Mouse (Mus musculus) midbrain, embryonic 14.5 days (tissue): ENCODE measurements at regions not wholly inside any gene's neighbourhood (a gene's known extent, or its start where the extent isn't known, plus 50 kb on each side); places are given as distances from the start of the nearest gene placed in this dataset.
"Not testable (repeated sequence)": the region's sequence is repeated elsewhere in the genome, so short reads cannot be mapped to it uniquely, and the experiment has no call there.

ENCODE experiments used
- ATAC-seq: fragments of 200-750 bp; cut with Nextera tagmentation; 2 replicates; pipeline ENCODE4 v1.8.0; 2017; ENCODE audit warnings: moderate number of reproducible peaks, moderate library complexity; ENCODE audit not compliant: low FRiP score, low TSS enrichment
- DNase-seq: peaks from one replicate; pipeline ENCODE4 v3.0.0-alpha.2; 2015
- H3K27ac ChIP-seq: fragments of 300-500 bp; sonication (generic); replicated peaks from 2 replicates; pipeline ENCODE4 v1.5.1; 2014; ENCODE audit warnings: mild to moderate bottlenecking, low read depth, low read length, moderate library complexity
- H3K27me3 ChIP-seq: fragments of 300-500 bp; sonication (generic); 2 replicates; pipeline ENCODE4 v1.6.1; 2014; ENCODE audit warnings: low read length, control low read depth, mixed read lengths; ENCODE audit not compliant: control insufficient read depth, insufficient read depth
- H3K36me3 ChIP-seq: fragments of 300-500 bp; sonication (generic); 2 replicates; pipeline ENCODE4 v1.6.1; 2014; ENCODE audit warnings: low read length, control low read depth; ENCODE audit not compliant: control insufficient read depth, insufficient read depth
- H3K4me1 ChIP-seq: fragments of 300-500 bp; sonication (generic); 2 replicates; pipeline ENCODE4 v1.6.1; 2014; ENCODE audit warnings: mild to moderate bottlenecking, antibody characterized with exemption, low read length, control low read depth; ENCODE audit not compliant: control insufficient read depth, insufficient read depth
- H3K4me2 ChIP-seq: fragments of 300-500 bp; sonication (generic); 2 replicates; pipeline ENCODE4 v1.6.1; 2014; ENCODE audit warnings: mild to moderate bottlenecking, low read length, moderate library complexity
- H3K4me3 ChIP-seq: fragments of 300-500 bp; sonication (generic); replicated peaks from 2 replicates; pipeline ENCODE4 v1.5.1; 2014; ENCODE audit warnings: low read depth, low read length
- H3K9ac ChIP-seq: fragments of 300-500 bp; sonication (generic); replicated peaks from 2 replicates; pipeline ENCODE4 v1.6.1; 2014; ENCODE audit warnings: mild to moderate bottlenecking, low read length, moderate library complexity
- H3K9me3 ChIP-seq: fragments of 300-500 bp; sonication (generic); 2 replicates; pipeline ENCODE4 v1.6.1; 2016; ENCODE audit warnings: low read length, control low read depth, mixed read lengths; ENCODE audit not compliant: control insufficient read depth
- WGBS: fragments of 180-500 bp; shearing (Covaris S2); extraction: QIAGEN DNeasy Blood & Tissue Kit; methylation state at CpG from one replicate; pipeline ENCODE4 v1.1.7; 2014; 5-methylcytosine and 5-hydroxymethylcytosine counted together

GRCm38 (mm10) chr4:44424831-44425704 is 124.4 kb downstream of the Melk start:
- peak overlapping the region; percentile 71 for H3K9ac ChIP-seq
- peaks cover 6% of the 10 kb centered on the region for H3K27me3 ChIP-seq
- under 1% methylated on average over 56 of the region's 56 CpGs for WGBS
- H3K4me1 ChIP-seq: peaks cover 6% of the 10 kb centered on the region; the same call in 1 of the 2 replicates
- no peaks in the 10 kb centered on the region for H3K36me3 ChIP-seq
- H3K27ac ChIP-seq: 0 out of 2 replicates have a peak overlapping the region, but pooled peaks have one; percentile 26
- H3K4me2 ChIP-seq: peak overlapping the region; percentile 98
- H3K4me3 ChIP-seq: peak overlapping the region; percentile 55
- DNase-seq: peak; percentile 78
- ATAC-seq: peak; percentile 50
- H3K9me3 ChIP-seq: no peaks in the 10 kb centered on the region

- no peaks in the 10 kb centered on the region for H3K9me3 ChIP-seq
- no peak for ATAC-seq
- H3K27me3 ChIP-seq: no peaks in the 10 kb centered on the region
- WGBS: 41% methylated on average over 9 of the region's 9 CpGs
- H3K27ac ChIP-seq: no peak overlapping the region
- H3K9ac ChIP-seq: no peak overlapping the region
- DNase-seq: no peak
- H3K4me1 ChIP-seq: no peaks in the 10 kb centered on the region
- no peak overlapping the region for H3K4me3 ChIP-seq
- no peaks in the 10 kb centered on the region for H3K36me3 ChIP-seq
- H3K4me2 ChIP-seq: no peak overlapping the region
Observed at GRCm38 (mm10) chr4:44434593-44434992, 133.9 kb downstream of the Melk start.

- Histone ChIP-seq H3K27me3 (no peaks in the 10 kb centered on the region), H3K36me3 (no peaks in the 10 kb centered on the region), H3K4me1 (peaks cover 3% of the 10 kb centered on the region; the same call in 1 of the 2 replicates), H3K9me3 (no peaks in the 10 kb centered on the region), H3K9ac (no peak overlapping the region), H3K4me2 (no peak overlapping the region), H3K4me3 (no peak overlapping the region), H3K27ac (no peak overlapping the region)
- WGBS: 17% methylated on average over 4 of the region's 4 CpGs
- no peak for ATAC-seq
- no peak for DNase-seq
Observed at GRCm38 (mm10) chr4:44445511-44445910, 144.8 kb downstream of the Melk start.

- H3K4me1 ChIP-seq: peaks cover 7% of the 10 kb centered on the region; the same call in 1 of the 2 replicates
- no peak for ATAC-seq
Observed at GRCm38 (mm10) chr4:44450881-44451532, 150.3 kb downstream of the Melk start.

GRCm38 (mm10) chr4:44452043-44452618 is 151.5 kb downstream of the Melk start:
- peaks cover 7% of the 10 kb centered on the region; the same call in 1 of the 2 replicates for H3K4me1 ChIP-seq
- no peaks in the 10 kb centered on the region for H3K9me3 ChIP-seq
- no peaks in the 10 kb centered on the region for H3K27me3 ChIP-seq
- H3K4me3 ChIP-seq: no peak overlapping the region
- H3K36me3 ChIP-seq: no peaks in the 10 kb centered on the region
- H3K27ac ChIP-seq: no peak overlapping the region
- H3K9ac ChIP-seq: no peak overlapping the region
- H3K4me2 ChIP-seq: no peak overlapping the region
- peak; percentile 19 for DNase-seq
- WGBS: 45% methylated on average over 8 of the region's 8 CpGs
- ATAC-seq: no peak

More at GRCm38 (mm10) chr4:44450881-44451532, 150.3 kb downstream of the Melk start:
- no peak overlapping the region for H3K9ac ChIP-seq
- H3K4me2 ChIP-seq: no peak overlapping the region
- no peak overlapping the region for H3K4me3 ChIP-seq
- DNase-seq: no peak
- no peaks in the 10 kb centered on the region for H3K36me3 ChIP-seq
- no peaks in the 10 kb centered on the region for H3K27me3 ChIP-seq
- no peaks in the 10 kb centered on the region for H3K9me3 ChIP-seq
- H3K27ac ChIP-seq: no peak overlapping the region
- WGBS: 62% methylated on average over 10 of the region's 10 CpGs

- Histone ChIP-seq H3K4me2 (no peak overlapping the region), H3K27ac (no peak overlapping the region), H3K27me3 (no peaks in the 10 kb centered on the region), H3K9me3 (no peaks in the 10 kb centered on the region), H3K4me3 (no peak overlapping the region), H3K36me3 (no peaks in the 10 kb centered on the region), H3K9ac (no peak overlapping the region), H3K4me1 (peaks cover 7% of the 10 kb centered on the region; the same call in 1 of the 2 replicates)
- WGBS: 75% methylated on average over 11 of the region's 11 CpGs
- ATAC-seq (no peak), DNase-seq (no peak)
Observed at GRCm38 (mm10) chr4:44453552-44453951, 152.9 kb downstream of the Melk start.

- Histone ChIP-seq H3K36me3 (no peaks in the 10 kb centered on the region), H3K27me3 (no peaks in the 10 kb centered on the region), H3K9me3 (no peaks in the 10 kb centered on the region), H3K9ac (no peak overlapping the region), H3K27ac (no peak overlapping the region), H3K4me2 (no peak overlapping the region), H3K4me3 (no peak overlapping the region), H3K4me1 (peaks cover 7% of the 10 kb centered on the region; the same call in 1 of the 2 replicates)
- WGBS: 97% methylated on average over 2 of the region's 2 CpGs
- ATAC-seq: no peak
- no peak for DNase-seq
Observed at GRCm38 (mm10) chr4:44455851-44456250, 155.2 kb downstream of the Melk start.

GRCm38 (mm10) chr4:44473511-44473910 is 172.8 kb downstream of the Melk start:
- 94% methylated on average over 21 of the region's 21 CpGs for WGBS
- H3K4me2 ChIP-seq, H3K9ac ChIP-seq, H3K4me3 ChIP-seq, H3K4me1 ChIP-seq, ATAC-seq, H3K36me3 ChIP-seq, H3K27ac ChIP-seq, H3K9me3 ChIP-seq, H3K27me3 ChIP-seq, DNase-seq: not testable (repeated sequence)
